Mouse (Mus musculus): ENCODE measurements at regions not wholly inside any gene's neighbourhood (a gene's known extent, or its start where the extent isn't known, plus 50 kb on each side); places are given as distances from the start of the nearest gene placed in this dataset.
"Not testable (repeated sequence)": the region's sequence is repeated elsewhere in the genome, so short reads cannot be mapped to it uniquely, and the experiment has no call there.

GRCm38 (mm10) chr13:52296541-52297276, 234.4 kb downstream of the Diras2 start:
- Histone ChIP-seq H3K4me3 (replicated peaks; ENCODE audit: low read length) (no peak overlapping the region), H3K4me2 (replicated peaks; ENCODE audit: low read depth, low read length, severe bottlenecking) (no peak overlapping the region), H3K9ac (ENCODE audit: low read depth, low read length, severe bottlenecking) (no peak overlapping the region), H3K27ac (replicated peaks; ENCODE audit: low read depth, low read length) (no peak overlapping the region), H3K9me3 (ENCODE audit: control insufficient read depth, low read length) (no peaks in the 10 kb centered on the region), H3K4me1 (ENCODE audit: control insufficient read depth, insufficient read depth, low read length) (no peaks in the 10 kb centered on the region), H3K27me3 (ENCODE audit: control insufficient read depth, insufficient read depth, low read length) (no peaks in the 10 kb centered on the region), H3K36me3 (ENCODE audit: control insufficient read depth, insufficient read depth, low read length) (no peaks in the 10 kb centered on the region)
- WGBS, result 78% methylated on average over 9 of the region's 9 CpGs
- TF ChIP-seq POLR2A (IDR thresholded peaks at IDR 0.05; ENCODE audit: borderline replicate concordance, extremely low read depth, insufficient read depth, insufficient read length), result no peak
- no peak for DNase-seq (ENCODE audit: low spot score)
- no peak for ATAC-seq (ENCODE audit: low FRiP score, low read depth)

DNA sequence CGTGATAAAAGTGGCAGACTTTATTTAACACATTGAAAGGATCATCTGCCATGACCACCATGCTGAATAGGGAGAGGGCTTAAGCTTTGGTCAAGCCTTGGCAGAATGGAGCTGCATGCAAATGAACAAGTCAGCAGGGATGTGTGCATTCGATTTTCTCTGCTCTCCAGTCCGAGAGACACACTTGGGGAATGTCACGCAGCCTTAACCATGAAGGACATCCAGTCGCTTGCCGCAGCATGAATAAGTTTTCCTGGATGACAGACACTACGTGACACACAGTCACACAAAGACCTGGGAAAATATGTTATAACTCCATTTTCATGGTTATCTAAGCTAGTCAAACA, 233.8 kb downstream of the Diras2 start:
- ATAC-seq (ENCODE audit: low FRiP score, low read depth), result no peak
- WGBS, result 88% methylated on average over 7 of the region's 7 CpGs
- Histone ChIP-seq H3K4me3 (replicated peaks; ENCODE audit: low read length) (no peak overlapping the region), H3K4me1 (ENCODE audit: control insufficient read depth, insufficient read depth, low read length) (no peaks in the 10 kb centered on the region), H3K27ac (replicated peaks; ENCODE audit: low read depth, low read length) (no peak overlapping the region), H3K9me3 (ENCODE audit: control insufficient read depth, low read length) (no peaks in the 10 kb centered on the region), H3K36me3 (ENCODE audit: control insufficient read depth, insufficient read depth, low read length) (no peaks in the 10 kb centered on the region), H3K9ac (ENCODE audit: low read depth, low read length, severe bottlenecking) (no peak overlapping the region), H3K27me3 (ENCODE audit: control insufficient read depth, insufficient read depth, low read length) (no peaks in the 10 kb centered on the region), H3K4me2 (replicated peaks; ENCODE audit: low read depth, low read length, severe bottlenecking) (no peak overlapping the region)
- no peak for TF ChIP-seq POLR2A (IDR thresholded peaks at IDR 0.05; ENCODE audit: borderline replicate concordance, extremely low read depth, insufficient read depth, insufficient read length)
- DNase-seq (ENCODE audit: low spot score), result no peak

- DNase-seq (ENCODE audit: low spot score), result no peak
- no peak for TF ChIP-seq POLR2A (IDR thresholded peaks at IDR 0.05; ENCODE audit: borderline replicate concordance, extremely low read depth, insufficient read depth, insufficient read length)
- 74% methylated on average over 5 of the region's 5 CpGs for WGBS
These were observed 232.7 kb downstream of the Diras2 start for GRCm38 (mm10) chr13:52298362-52298761.

GRCm38 (mm10) chr13:52305328-52305727, 225.8 kb downstream of the Diras2 start:
- not testable (repeated sequence) for H3K4me2 ChIP-seq (replicated peaks; ENCODE audit: low read depth, low read length, severe bottlenecking); ATAC-seq (ENCODE audit: low FRiP score, low read depth); H3K9ac ChIP-seq (ENCODE audit: low read depth, low read length, severe bottlenecking); H3K9me3 ChIP-seq (ENCODE audit: control insufficient read depth, low read length); H3K27ac ChIP-seq (replicated peaks; ENCODE audit: low read depth, low read length); H3K4me3 ChIP-seq (replicated peaks; ENCODE audit: low read length); DNase-seq (ENCODE audit: low spot score); H3K4me1 ChIP-seq (ENCODE audit: control insufficient read depth, insufficient read depth, low read length); H3K36me3 ChIP-seq (ENCODE audit: control insufficient read depth, insufficient read depth, low read length); H3K27me3 ChIP-seq (ENCODE audit: control insufficient read depth, insufficient read depth, low read length)

More at GRCm38 (mm10) chr13:52298362-52298761, 232.7 kb downstream of the Diras2 start:
- Histone ChIP-seq H3K27ac (replicated peaks; ENCODE audit: low read depth, low read length) (no peak overlapping the region), H3K4me3 (replicated peaks; ENCODE audit: low read length) (no peak overlapping the region), H3K27me3 (ENCODE audit: control insufficient read depth, insufficient read depth, low read length) (no peaks in the 10 kb centered on the region), H3K9me3 (ENCODE audit: control insufficient read depth, low read length) (no peaks in the 10 kb centered on the region), H3K4me2 (replicated peaks; ENCODE audit: low read depth, low read length, severe bottlenecking) (no peak overlapping the region), H3K9ac (ENCODE audit: low read depth, low read length, severe bottlenecking) (no peak overlapping the region), H3K36me3 (ENCODE audit: control insufficient read depth, insufficient read depth, low read length) (no peaks in the 10 kb centered on the region), H3K4me1 (ENCODE audit: control insufficient read depth, insufficient read depth, low read length) (no peaks in the 10 kb centered on the region)
- no peak for ATAC-seq (ENCODE audit: low FRiP score, low read depth)

DNA sequence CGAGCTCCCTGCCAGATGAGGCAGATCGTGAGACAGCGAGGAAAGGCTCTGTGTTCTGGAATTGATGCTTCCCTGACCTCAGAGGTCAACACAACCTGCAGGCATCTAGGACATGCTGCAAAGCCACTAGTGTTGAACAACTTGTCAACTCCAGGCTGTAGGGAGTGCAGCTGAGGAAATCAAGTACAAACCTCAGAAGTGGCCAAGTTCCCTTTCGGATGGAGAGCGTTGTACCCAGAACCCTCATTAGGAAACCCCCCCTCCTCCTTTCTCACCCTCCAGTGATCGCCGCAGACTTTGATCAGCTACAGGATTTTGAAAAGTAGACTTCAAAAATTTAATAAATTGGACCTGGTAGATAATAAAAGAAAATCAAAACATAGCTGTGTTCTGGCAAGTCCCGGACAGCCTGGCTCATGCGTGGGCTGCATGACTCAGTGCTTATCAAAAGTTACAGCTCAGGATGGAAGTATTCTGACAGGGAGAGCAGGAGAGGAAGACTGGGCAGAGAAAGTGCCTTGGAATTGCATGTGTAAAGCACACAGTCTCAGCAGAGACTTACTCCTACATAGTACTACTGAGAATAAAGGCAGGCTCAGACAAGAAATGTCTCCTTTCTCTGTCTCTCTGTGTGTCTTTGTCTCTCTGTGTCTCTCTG, 224.2 kb downstream of the Diras2 start:
- Histone ChIP-seq H3K9me3 (ENCODE audit: control insufficient read depth, low read length) (no peaks in the 10 kb centered on the region), H3K9ac (ENCODE audit: low read depth, low read length, severe bottlenecking) (no peak overlapping the region), H3K27ac (replicated peaks; ENCODE audit: low read depth, low read length) (no peak overlapping the region), H3K4me2 (replicated peaks; ENCODE audit: low read depth, low read length, severe bottlenecking) (no peak overlapping the region), H3K4me1 (ENCODE audit: control insufficient read depth, insufficient read depth, low read length) (no peaks in the 10 kb centered on the region), H3K36me3 (ENCODE audit: control insufficient read depth, insufficient read depth, low read length) (no peaks in the 10 kb centered on the region), H3K27me3 (ENCODE audit: control insufficient read depth, insufficient read depth, low read length) (no peaks in the 10 kb centered on the region), H3K4me3 (replicated peaks; ENCODE audit: low read length) (no peak overlapping the region)
- ATAC-seq (ENCODE audit: low FRiP score, low read depth), result no peak
- DNase-seq (ENCODE audit: low spot score), result no peak
- 55% methylated on average over 9 of the region's 9 CpGs for WGBS
- TF ChIP-seq POLR2A (IDR thresholded peaks at IDR 0.05; ENCODE audit: borderline replicate concordance, extremely low read depth, insufficient read depth, insufficient read length), result no peak

Data from limb, embryonic 14.5 days (tissue).